Mouse (Mus musculus) bone marrow, adult 2 months (tissue): ENCODE measurements around the gene Bcas3.

Source experiments
- CTCF ChIP-seq: fragments of 200-500 bp; IDR thresholded peaks from 2 replicates; pipeline ENCODE4 v1.5.1; 2011; ENCODE audit warnings: low read length, control low read depth; ENCODE audit not compliant: control insufficient read depth, insufficient read depth
- POLR2A ChIP-seq: fragments of 200-500 bp; IDR thresholded peaks from 2 replicates; pipeline ENCODE4 v1.6.1; 2011; ENCODE audit warnings: low read depth, mild to moderate bottlenecking, control low read depth, low read length, borderline replicate concordance; ENCODE audit not compliant: control insufficient read depth

DNA sequence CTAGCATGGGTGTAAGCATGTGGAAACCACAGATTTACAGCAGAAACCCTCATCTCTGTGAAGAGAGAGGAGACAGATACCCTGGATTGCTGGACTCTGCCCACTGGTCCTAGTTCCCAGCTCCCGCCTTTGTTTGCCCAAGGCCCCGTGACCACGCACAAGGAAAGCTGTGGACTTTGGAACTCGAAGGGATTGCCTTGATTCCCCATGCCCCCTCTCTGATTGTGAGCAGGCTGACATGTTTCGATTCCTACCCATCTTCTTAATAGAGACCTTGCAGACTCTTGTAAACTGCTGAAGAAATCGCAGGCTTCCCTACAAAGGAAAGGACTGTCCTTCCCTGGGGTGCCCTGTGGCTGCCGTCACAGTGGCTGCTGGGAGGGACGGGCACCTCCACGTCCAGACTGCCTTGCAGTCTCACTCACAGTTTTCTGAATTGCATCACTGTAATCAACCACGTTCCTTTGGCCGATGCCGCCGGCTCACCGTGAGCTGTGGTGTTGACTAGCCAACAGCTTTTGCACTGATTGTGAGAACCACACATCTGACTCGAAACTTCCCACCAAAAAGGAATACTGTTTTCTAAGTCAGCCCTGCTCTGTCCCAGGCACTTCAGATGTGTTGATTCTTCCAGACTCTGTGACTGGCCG, 342.8 kb downstream of the Bcas3 start:
- TF ChIP-seq CTCF (no peak), POLR2A (no peak)
